Mouse (Mus musculus) hindbrain, embryonic 14.5 days (tissue): ENCODE measurements at regions not wholly inside any gene's neighbourhood (a gene's known extent, or its start where the extent isn't known, plus 50 kb on each side); places are given as distances from the start of the nearest gene placed in this dataset.

Source experiments
- ATAC-seq: fragments of 200-750 bp; cut with Nextera tagmentation; 2 replicates; pipeline ENCODE4 v1.8.0; 2017; ENCODE audit warnings: moderate number of reproducible peaks, mild to moderate bottlenecking, moderate TSS enrichment, moderate library complexity; ENCODE audit not compliant: low FRiP score
- DNase-seq: peaks from one replicate; pipeline ENCODE4 v3.0.0-alpha.2; 2015; ENCODE audit warnings: low spot score
- H3K27ac ChIP-seq: fragments of 300-500 bp; sonication (generic); 2 replicates; pipeline ENCODE4 v1.5.1; 2014; ENCODE audit warnings: mild to moderate bottlenecking, moderate library complexity
- H3K27me3 ChIP-seq: fragments of 300-500 bp; sonication (generic); 2 replicates; pipeline ENCODE4 v1.6.1; 2014; ENCODE audit warnings: mild to moderate bottlenecking, low read length, mixed read lengths; ENCODE audit not compliant: control insufficient read depth, insufficient read depth
- H3K36me3 ChIP-seq: fragments of 300-500 bp; sonication (generic); replicated peaks from 2 replicates; pipeline ENCODE4 v1.6.1; 2014; ENCODE audit not compliant: control insufficient read depth, insufficient read depth
- H3K4me1 ChIP-seq: fragments of 300-500 bp; sonication (generic); replicated peaks from 2 replicates; pipeline ENCODE4 v1.6.1; 2014; ENCODE audit warnings: antibody characterized with exemption, low read length, mixed read lengths; ENCODE audit not compliant: control insufficient read depth, insufficient read depth
- H3K4me2 ChIP-seq: fragments of 300-500 bp; sonication (generic); replicated peaks from 2 replicates; pipeline ENCODE4 v1.6.1; 2014; ENCODE audit warnings: mild to moderate bottlenecking, moderate library complexity
- H3K4me3 ChIP-seq: fragments of 300-500 bp; sonication (generic); replicated peaks from 2 replicates; pipeline ENCODE4 v1.5.1; 2014; ENCODE audit warnings: mild to moderate bottlenecking, low read length
- H3K9ac ChIP-seq: fragments of 300-500 bp; sonication (generic); 2 replicates; pipeline ENCODE4 v1.6.1; 2014
- H3K9me3 ChIP-seq: fragments of 300-500 bp; sonication (generic); 2 replicates; pipeline ENCODE4 v1.6.1; 2016; ENCODE audit warnings: low read length; ENCODE audit not compliant: control insufficient read depth
- WGBS: fragments of 180-500 bp; shearing (Covaris S2); extraction: QIAGEN DNeasy Blood & Tissue Kit; methylation state at CpG from one replicate; pipeline ENCODE4 v1.1.7; 2014; 5-methylcytosine and 5-hydroxymethylcytosine counted together

DNA sequence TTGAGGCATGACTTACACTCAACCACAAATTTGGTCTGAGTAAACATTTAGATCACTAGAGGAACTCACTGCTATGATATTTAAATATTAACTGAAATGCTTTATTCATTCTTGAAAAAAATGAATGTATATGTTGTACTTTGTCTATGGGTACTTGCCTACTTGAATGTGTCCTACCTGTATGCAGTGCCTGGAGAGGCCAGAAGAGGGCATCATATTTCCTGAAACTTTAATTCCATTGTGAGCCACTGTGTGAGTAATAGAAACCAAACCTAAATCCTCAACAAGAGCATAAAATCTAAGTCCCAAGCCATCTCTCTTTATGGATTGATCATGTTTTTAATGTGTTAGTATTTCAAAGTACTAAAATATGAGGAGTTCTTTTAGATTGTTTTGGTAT, 1252.4 kb upstream of the Lrrtm3 start:
- Histone ChIP-seq H3K4me3 (no peak overlapping the region), H3K27me3 (no peaks in the 10 kb centered on the region), H3K4me2 (no peak overlapping the region), H3K36me3 (no peaks in the 10 kb centered on the region), H3K9ac (no peak overlapping the region), H3K4me1 (no peaks in the 10 kb centered on the region), H3K9me3 (no peaks in the 10 kb centered on the region), H3K27ac (no peak overlapping the region)
- no peak for ATAC-seq
- no peak for DNase-seq

DNA sequence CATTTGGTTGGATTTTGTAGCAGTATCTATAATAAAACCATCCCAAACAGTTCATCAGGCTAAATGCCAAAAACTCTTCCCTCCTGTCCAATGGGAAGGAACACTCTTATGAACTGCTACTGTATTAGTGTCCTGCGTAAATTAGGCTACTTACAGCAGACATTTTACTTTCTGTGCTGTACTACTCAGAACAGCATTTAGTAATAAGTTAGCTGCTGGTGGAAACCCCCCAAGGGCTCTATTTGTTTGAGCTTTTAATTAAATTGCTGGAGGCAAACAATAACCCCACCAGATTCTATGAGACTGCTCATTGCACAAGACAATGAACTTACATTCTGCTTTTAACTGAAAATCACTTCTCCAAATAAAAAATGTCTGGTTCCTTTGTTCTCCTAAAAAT, 1240.3 kb upstream of the Lrrtm3 start:
- WGBS = 69% methylated on average over 1 of the region's 1 CpGs
- DNase-seq = peak; percentile 33
- Histone ChIP-seq H3K4me2 (no peak overlapping the region), H3K9me3 (no peaks in the 10 kb centered on the region), H3K4me3 (no peak overlapping the region), H3K4me1 (no peaks in the 10 kb centered on the region), H3K27me3 (no peaks in the 10 kb centered on the region), H3K27ac (no peak overlapping the region), H3K9ac (no peak overlapping the region), H3K36me3 (no peaks in the 10 kb centered on the region)
- peak; percentile 59; the same call in 1 of the 2 replicates for ATAC-seq

DNA sequence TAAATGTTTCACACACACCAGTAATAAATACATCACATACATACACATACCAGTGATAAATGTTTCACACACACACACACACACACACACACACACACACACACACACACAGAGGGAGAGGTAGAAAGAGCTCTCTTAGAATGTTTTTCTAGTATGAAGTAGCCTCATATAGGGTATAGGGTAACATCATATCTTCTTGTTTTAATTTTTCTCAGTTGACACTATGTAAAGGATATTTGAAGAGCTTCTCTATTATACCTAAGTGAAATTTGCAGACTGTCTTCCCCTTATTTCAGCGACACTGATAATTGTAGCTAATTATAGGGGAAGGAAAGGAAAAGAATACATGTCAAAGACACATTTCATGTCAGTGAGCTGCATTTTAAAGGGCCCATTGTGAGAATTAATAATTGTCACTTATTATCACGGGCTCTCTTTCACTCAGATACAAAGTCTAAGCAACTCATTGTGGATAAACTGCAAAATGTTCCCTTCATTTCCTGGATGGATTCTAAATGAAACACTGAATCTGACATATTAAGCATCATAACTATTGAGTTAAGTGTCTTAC, 1234.8 kb upstream of the Lrrtm3 start:
- no peaks in the 10 kb centered on the region for H3K36me3 ChIP-seq
- no peak overlapping the region for H3K4me3 ChIP-seq
- DNase-seq = no peak
- no peaks in the 10 kb centered on the region for H3K9me3 ChIP-seq
- no peak overlapping the region for H3K9ac ChIP-seq
- H3K4me1 ChIP-seq = no peaks in the 10 kb centered on the region
- no peak overlapping the region for H3K4me2 ChIP-seq
- 73% methylated on average over 2 of the region's 2 CpGs for WGBS
- no peaks in the 10 kb centered on the region for H3K27me3 ChIP-seq
- H3K27ac ChIP-seq = no peak overlapping the region
- no peak for ATAC-seq

DNA sequence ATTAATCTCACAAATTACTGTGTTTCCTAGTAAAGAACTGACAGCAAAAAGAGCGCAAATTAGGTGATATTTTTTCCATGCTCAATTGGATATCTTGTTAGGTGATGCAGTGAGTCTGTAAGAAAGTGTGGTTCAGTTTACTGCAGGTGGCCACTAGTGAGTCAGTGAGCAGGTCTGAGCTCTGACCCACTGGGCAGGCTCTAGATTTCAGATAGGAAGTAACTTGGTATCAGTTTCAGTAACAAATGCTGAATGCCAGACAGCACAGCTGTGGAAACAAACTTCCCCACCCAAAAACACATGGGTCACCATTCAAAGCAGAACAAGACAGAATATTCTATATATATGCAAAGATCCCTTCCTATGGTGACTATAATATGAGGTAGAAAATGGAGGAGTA, 1208.2 kb upstream of the Lrrtm3 start:
- Histone ChIP-seq H3K9ac (no peak overlapping the region), H3K9me3 (no peaks in the 10 kb centered on the region), H3K4me2 (no peak overlapping the region), H3K27ac (no peak overlapping the region), H3K4me3 (no peak overlapping the region), H3K4me1 (no peaks in the 10 kb centered on the region), H3K27me3 (no peaks in the 10 kb centered on the region), H3K36me3 (no peaks in the 10 kb centered on the region)
- ATAC-seq = no peak
- 94% methylated on average over 1 of the region's 1 CpGs for WGBS
- DNase-seq = no peak
